Mouse (Mus musculus): ENCODE results near the gene Bpifc.

Bpifc gene

DNA sequence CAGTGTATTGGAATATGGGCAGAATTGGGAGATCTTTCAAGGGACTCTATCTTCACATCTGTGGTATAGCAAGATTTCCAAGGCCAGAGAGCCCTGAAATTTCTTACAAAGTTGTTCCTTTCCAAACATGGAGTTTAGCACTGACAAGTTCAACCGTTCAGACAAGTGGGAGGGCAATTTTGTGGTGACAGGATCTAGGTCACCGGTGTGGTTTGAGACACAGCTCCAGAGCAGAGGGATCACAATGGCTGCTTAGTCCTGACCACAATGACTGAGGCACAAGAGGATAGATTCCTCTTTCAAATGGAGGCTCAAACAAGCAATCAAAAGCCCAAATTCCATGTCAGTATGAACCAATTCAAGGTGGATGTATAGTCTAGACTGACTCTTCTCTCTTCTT lies 523 bp downstream of the Bpifc start:
- no peak for DNase-seq (ENCODE audit: low spot score in 2 of 2)

DNA sequence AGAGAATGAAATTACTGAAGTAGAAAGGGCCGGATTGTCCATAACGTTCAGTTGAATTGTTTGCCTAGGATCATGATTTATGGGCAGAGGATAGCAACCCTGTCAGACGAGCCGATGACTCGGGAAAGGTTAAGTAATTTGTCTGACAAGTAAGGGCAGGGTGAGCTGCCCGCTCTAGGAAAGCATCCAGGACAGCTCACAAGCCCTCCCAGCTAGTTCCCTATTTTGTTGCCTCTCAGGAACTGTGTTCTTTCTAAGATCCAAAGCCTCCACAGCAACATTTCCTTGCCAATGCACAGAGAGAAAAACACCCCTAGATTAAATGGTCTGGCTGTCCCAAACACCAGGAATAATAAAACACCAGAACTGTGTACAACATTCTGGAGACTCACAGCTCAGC lies 1.1 kb downstream of the Bpifc start:
- DNase-seq (ENCODE audit: low spot score in 2 of 2) = no peak

DNA sequence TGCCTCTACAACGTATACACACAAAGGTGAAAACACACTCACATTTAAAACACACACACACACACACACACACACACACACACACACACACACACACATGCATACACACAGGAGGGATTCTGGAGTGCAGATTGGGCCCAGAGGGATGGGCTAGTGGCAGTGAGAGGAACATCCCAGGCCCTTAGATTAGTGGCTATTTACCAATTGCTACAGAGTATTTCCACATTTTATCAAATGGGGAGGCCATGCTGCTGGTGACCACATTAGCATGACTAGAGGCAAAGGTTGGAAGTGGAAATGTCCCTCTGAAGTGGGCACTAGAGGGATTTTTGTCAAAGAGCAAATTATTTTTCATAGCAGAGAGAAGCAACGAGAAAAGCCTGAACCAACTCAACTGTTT lies 2.0 kb downstream of the Bpifc start:
- no peak for DNase-seq (ENCODE audit: low spot score in 2 of 2)

DNA sequence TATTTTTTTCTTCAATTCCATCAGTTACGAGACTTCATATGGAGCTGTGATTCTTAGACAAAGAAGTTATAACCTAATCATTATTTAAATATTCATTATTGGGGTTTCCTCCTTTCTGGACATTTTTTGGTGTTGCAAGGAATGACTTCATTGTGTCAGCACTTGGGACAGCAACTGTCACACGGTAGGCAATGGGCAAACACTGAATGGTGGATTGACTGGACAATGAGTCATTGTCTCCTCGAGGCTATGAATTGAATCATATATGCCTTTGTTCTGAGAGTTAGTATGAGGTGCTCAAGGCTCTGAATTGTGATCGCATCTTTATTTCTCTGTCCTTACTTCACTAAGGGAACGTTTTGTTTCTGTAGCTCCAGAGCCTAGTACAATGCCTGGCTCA lies 5.2 kb downstream of the Bpifc start:
- DNase-seq (ENCODE audit: low spot score in 2 of 2) = no peak

DNA sequence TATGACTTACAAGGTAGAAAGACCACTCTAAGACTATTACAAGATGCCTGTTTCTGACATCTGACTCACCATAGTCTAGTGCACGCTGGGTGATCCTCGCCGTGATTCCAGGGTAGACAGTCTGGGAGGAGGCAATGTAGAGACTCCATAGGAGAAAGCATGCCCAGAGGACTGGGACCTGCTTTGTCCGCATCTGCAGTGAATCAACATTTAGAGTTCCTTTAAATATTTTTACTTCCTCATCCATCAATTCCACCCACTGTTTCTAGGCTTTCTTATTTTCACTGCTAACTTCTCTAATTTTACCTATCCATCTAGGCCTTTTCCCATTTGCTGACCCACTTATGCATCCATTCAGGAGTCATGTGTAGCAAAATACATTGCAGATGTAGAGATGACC lies 11.2 kb downstream of the Bpifc start:
- DNase-seq (ENCODE audit: low spot score in 2 of 2) = no peak

DNA sequence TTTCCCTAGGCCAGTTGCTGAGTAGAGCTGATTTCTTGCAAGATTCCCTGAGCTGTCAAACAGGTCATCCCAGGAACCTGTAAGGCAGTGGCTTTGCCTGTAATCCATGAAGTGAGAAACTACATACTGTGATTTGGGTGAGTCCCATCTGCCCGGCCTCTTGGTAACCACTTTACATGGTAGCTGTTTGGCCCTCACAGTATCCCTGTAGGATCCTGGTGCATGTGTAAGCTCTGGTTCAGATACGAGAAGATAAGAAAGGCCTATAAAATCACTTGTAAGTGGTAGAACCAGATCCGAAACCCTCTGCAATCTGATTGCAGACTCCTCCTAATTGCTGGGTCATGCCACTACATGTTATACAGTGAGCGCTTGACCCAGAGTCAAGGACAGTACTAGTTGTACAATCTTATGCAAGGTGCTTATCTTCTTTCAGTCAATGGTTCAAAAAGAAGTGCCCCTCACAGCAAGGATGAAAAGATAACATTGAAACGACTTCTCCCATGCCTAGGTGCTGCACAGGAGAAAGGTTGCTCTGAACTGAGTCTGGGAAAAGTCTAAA lies 17.1 kb downstream of the Bpifc start:
- DNase-seq (ENCODE audit: low spot score in 2 of 2) = no peak

DNA sequence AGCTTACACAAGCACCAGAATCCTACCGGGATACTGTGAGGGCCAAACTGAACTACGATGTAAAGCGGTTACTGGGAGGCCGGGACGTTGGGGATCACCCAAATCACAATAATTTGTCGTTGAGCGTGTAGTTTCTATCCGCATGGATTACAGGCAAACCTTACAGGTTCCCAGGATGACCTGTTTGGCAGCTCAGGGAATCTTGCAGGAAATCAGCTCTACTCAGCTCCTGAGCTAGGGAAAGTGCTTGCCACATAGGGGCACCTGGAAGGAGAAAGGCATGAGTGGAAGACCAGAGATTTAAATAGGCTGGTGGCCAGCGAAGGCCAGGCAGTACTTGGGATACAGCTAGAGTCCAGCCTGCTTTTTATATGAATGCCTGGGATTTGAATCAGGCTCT lies 17.9 kb downstream of the Bpifc start:
- no peak for DNase-seq (ENCODE audit: low spot score in 2 of 2)

DNA sequence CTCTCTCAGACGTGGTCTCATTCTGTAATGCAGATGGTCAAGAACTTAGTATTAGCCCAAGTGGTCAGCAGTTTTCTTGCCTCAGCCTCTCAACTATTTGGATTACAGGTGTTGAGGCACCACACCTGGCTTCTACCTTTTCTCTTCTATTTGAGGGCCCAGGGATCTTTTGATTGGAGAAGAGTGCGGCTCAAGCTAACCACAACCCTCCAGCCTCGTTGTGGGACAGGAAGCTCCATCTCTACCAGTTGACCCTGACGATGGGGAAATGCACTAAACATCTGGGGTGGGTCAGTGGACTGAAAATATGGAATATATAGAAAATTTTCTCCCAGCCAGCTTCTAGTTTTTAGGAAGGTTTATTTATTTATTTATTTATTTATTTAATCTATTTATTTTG lies 19.3 kb downstream of the Bpifc start:
- DNase-seq (ENCODE audit: low spot score in 2 of 2) = no peak

DNA sequence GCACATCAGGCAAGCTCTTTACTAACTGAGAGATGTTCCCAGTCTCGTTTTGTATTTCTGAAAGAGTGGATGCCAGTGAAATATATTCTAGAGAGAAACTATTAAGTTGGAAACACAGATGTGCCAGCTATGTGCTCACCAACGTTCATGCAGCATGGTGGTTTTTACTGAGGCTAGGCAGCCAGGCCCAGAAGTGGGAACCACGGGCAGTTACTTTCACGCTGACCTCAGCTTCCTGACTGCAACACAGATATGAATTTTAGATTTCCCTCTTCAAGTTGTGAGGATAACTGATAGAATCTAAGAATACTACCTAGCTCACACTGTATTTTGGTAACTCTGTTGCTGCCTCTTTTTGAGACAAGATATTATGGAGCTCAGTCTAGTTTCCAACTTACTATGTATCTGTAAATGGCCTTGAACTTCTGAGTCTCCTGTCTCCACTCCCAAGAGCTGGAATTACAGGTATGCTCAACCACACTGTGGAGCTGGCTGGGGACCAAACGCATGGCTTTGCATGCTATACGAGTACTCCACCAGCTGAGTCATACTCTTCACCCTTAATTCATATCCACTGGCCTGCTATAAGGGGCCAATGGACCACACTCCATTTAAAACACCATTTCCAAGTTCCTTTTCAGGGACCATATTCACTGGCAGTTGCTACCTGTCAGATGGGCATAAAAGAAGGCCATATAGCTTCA lies 22.1 kb downstream of the Bpifc start:
- DNase-seq (ENCODE audit: low spot score in 2 of 2) = no peak

DNA sequence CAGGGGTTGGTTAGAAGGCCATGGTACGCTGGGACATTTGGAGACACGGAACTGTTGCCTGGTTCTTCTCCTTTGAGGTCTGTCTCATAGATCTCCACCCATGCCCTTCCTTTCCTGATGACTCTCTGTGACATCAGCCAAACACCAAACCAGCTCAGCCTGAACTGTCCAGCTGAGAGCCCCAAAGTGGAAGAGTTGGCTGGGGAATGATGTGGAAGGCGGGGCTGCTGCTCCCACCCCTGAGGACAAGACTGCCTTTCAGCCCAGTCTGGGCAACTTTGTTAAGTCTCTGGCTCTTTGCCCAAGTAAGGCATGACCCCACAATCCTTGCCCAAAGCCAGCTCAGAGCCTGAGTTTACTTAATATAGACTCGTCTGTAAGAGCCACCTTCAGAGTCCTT lies 38.8 kb downstream of the Bpifc start:
- peak in 1 of 2 experiments; percentile 34 for DNase-seq (ENCODE audit: low spot score in 2 of 2)

DNA sequence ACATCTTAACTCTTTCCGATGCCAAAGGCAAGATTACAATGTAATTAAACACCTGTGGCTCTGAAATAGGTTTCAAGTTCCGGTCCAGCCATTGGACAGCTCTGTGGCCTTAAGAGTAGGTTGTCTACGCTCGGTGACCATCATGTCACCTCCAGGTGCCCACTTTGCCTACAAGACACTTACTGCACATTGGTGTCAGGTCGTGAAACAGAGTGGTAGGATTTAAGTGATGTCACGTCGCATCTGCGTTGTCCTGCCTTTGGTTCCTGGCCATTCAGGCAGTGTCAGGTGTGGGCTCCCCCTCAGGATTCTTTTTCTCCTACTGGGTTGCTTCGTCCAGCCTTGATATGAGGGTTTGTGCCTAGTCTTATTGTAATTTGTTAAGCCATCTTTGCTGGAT lies 39.9 kb downstream of the Bpifc start:
- DNase-seq (ENCODE audit: low spot score in 2 of 2) = no peak

DNA sequence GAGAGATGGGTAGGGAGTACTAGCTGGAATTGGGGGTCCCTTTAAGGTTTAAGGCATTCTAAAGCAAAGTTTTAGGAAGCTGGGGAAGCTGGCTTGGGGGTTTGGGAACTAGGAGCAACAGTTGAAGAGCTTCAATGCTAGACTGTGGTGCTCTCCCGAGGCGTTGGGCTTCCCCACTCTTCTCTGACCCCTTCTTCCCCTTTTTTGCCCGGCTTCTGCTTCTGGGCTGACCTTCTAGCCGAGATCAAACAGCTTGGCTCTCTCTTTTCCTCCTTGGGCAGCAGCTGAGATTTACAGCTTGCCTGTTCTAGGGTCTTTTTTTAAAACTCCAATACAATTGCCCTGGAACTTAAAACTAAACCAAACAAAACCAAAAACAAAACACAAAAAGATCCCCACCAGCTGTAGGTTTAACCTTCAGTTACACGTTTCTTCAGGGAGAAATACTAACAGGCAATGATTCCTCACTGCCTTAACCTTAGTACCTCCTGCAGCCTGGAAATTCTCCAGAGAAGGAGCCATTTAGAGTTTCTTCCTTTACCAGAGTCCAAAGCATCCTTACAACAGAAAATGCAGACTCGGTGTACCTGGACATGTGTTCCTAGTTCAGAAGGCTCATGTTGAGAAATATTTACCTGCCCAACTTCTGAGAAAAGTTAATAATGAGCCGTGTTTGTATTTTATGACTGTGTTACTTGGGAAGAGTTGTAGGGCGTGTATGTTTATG lies 41.6 kb downstream of the Bpifc start:
- DNase-seq (ENCODE audit: low spot score in 2 of 2) = no peak

DNA sequence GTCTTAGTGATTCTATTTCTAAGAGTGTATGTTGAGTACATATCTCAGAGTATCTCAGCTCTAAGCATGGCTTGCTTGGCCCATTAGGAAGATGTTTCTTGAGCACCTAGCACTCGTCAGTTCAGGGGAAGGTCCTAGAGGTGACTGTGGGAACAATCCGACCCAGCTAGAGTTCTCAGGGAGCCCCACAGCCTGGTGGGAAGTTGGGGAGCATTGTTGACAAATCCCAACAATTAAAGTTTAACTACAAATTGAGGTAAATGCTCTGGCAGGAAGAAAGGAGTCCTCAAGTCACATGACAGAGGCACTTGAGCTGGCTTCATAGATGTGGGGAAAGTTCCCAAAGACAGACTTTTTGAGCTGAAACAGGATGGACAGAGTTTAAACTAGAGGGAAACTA lies 43.0 kb downstream of the Bpifc start:
- no peak for DNase-seq (ENCODE audit: low spot score in 2 of 2)

DNA sequence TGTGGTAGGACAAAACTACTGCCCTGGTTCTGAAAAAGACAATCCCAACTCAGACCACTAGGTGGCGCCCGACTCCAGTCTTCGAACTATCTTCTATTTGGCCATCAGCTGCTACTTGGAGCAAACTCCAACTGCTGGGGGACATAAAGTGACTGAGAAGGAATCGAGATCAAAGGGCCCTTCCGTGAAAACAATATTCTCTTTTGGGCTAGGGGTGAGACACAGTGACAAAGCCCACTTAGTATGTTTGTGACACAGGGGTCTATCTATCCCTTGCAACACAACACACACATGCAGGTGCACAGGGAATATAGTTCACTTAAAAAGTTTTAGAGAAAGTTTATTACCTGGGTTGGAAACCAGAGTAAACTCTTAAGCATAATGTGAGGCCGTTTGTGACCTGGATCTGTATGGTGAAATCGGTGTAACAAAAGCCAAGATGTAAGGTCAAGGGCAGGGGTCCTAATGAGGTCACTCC lies 43.5 kb downstream of the Bpifc start:
- DNase-seq (ENCODE audit: low spot score in 2 of 2) = peak; percentile 91 to 92

DNA sequence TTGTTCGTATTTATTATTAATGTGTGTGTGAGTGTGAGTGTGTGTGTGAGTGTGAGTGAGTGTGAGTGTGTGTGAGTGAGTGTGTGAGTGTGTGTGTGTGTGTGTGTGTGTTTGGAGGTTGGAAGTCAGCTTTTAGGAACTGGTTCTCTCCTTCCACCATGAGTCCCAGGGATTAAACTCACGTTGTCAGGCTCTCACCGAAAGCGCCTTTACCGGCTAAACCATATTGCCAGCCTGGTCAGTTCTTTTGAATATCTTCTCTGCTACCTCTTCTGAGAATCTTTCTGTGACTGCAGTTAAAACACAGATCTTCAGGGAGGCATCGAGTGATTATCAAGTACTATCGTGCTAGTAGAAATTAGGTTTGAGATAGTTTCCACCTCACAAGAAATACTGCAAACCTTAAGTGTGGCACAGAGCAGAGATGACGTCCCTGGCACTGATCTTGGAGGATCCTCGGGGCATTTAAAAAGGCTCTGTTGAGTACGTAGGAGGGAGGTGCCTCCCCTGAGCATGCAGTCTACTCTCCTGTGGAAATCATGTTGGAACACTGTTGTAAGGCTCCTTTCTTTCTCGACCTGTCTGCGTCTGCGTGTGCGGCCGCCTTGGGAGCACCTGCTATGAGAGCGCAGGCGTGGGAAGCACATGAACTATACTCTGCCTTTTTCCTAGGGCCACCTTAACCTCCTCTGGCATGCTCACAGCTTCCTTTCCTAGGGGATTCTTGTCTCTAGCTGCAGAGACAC lies 44.1 kb downstream of the Bpifc start:
- no peak for DNase-seq (ENCODE audit: low spot score in 2 of 2)

DNA sequence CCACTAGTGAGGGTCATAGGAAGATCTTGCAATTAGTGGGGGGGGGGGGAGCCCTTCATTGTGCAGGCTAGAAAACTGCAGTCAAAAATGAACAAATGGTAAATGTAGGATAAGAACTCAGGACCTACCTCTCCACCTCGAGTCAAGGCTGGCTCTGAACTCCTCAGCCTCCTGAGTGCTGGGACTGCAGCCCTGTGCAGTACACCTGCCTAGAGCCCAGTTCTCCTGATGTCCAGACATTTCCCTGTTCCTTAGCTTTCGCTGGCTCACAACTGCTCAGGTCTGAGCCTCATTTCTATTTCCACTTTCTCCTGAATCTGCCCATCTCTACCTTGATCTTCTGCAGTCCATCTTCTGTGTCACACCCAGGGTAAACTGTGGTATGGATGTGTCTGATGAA lies 45.2 kb downstream of the Bpifc start:
- no peak for DNase-seq (ENCODE audit: low spot score in 2 of 2)

DNA sequence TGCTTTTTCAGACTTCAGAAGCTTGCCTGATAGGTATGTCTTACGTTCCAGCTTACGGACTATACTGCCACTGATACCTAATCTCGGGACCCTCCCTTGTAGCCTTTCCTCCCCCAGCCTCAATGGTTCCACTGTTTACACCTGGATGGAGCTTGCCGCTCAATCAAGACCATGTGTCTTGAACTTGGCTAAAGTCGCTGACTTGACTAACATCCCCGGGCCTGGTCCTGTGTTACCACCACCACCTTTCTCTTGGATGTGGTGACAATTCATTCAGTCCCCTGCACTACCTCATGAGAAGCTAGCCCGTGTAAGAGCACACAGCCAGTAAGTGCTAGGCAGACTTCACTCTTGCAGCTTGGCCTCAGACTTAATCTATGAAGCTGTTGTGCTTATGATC lies 47.4 kb downstream of the Bpifc start:
- DNase-seq (ENCODE audit: low spot score in 2 of 2) = no peak

DNA sequence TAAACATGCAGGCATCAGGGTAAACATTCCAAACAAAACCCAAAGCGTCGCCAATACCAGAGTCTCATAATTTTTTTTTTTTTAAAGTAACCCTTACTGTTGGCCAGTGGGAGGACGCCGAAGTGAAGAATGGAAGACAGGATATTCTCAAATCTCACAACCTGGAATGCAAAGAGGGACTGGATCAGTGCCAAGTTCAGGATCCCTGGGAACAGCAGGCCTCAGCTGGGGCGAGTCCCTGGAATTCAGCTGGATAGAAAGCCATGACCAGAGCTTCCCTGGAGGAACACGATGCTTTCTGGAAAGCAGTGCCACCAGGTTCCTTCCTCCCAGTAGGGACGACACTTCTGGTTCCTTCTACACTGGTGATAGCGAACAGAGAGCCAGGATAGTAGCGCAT lies 48.8 kb downstream of the Bpifc start:
- no peak for DNase-seq (ENCODE audit: low spot score in 2 of 2)

DNA sequence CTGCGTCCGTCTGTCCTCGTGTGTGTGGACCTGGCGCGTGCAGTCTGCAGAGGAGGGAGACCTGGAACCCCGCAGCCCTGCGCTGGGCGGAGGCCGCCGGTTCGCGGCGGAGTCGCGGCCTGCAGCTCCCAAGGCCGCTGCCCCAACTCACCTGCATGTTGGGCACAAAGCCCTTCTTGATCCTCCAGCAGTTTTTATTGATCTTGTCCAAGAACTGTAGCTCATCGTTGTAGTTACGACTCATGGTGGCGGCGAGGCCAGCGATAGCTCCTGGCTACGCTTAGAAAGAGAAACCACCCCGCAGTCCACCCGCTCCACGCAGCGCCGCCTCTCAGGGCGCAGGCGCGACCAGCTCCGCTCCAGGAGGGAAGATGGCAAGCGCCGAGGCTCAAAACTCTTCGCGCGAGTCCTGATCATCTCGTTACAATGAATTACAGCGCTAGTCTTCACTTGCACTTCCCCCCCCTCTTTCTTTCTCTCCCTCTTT lies 54.2 kb downstream of the Bpifc start, which contains the start of gene Rtcb:
Gene Rtcb, minus strand, starts transcription at position 360 of the 487 bp plus-strand sequence.
- peak; percentile 98 for DNase-seq (ENCODE audit: low spot score in 2 of 2)

DNA sequence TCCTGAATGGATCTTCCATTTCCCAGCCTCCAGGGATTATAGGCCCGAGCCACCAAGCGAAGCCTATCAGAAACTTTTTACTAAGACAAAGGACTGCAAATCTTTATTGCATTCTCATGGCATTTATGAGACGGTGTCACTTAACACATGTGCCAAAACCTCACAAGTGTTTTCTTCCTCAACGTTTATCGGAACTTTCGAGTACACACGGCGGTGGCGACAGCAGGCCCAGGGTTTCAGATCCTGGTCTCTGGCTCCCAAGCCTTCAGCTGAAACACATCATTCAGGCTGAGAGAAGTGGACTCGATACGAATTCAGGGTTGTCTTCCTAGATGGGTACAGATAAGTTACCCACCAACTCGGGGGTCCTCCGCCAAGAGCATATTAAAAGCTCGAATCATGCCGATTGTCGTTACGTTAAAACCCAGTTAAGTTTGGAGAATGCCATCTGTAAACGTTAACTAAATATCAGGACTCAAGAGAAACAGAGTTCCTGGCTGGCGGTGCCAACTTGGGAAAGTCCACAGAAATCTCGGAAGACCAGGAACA lies 54.8 kb downstream of the Bpifc start:
- DNase-seq (ENCODE audit: low spot score in 2 of 2) = no peak

DNA sequence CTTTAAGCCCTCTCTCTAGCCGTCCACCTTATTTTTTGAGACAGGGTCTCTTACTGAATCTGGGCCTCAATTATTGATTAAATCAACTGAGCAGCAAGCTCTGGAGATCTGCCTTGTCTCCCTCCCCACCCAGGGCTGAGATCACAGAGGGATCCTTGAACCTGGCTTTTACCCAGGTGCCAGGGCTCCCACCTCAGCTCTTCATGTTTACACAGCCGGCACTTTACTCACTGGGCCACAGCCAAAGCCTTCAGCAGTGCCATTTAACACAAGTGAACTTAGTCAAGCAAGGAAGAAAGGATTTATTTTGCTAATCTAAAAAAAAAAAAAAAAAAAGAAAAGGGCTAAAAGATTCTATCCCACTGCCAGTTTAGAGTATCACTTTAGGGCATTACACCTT lies 57.3 kb downstream of the Bpifc start:
- DNase-seq (ENCODE audit: low spot score in 2 of 2) = no peak

DNA sequence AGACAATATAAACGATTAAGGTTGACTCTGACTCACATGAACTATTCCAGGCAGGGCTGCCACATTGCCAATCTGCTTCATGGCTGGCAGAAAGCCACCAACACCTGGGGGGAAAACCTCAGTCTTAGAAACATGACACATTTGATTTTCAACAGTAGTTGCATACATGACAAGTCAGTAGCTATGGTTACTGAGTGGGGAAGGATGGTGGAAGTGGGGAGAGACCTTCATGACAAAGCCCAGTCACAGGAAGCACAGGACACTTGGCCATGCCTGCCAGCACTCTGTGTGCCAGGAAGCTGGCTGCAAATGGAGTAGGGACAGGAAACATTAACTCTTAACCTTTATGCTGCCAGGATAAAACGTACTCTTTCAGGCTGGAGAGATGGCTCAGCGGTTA lies 58.3 kb downstream of the Bpifc start:
- no peak for DNase-seq (ENCODE audit: low spot score in 2 of 2)

All from frontal cortex, postnatal 36 days (tissue).